Mouse (Mus musculus) spleen, adult 2 months (tissue): ENCODE results near the gene Kdm7a.

ENCODE experiments used
- CTCF ChIP-seq: fragments of 200-500 bp; IDR thresholded peaks from 2 replicates; pipeline ENCODE4 v1.5.1; 2011; ENCODE audit warnings: mild to moderate bottlenecking, inconsistent platforms; ENCODE audit not compliant: insufficient read depth, insufficient read length, insufficient replicate concordance; ENCODE audit errors: extremely low read depth
- POLR2A ChIP-seq: fragments of 200-500 bp; IDR thresholded peaks from 2 replicates; pipeline ENCODE4 v1.6.1; 2011; ENCODE audit warnings: low read depth, low read length, inconsistent platforms

DNA sequence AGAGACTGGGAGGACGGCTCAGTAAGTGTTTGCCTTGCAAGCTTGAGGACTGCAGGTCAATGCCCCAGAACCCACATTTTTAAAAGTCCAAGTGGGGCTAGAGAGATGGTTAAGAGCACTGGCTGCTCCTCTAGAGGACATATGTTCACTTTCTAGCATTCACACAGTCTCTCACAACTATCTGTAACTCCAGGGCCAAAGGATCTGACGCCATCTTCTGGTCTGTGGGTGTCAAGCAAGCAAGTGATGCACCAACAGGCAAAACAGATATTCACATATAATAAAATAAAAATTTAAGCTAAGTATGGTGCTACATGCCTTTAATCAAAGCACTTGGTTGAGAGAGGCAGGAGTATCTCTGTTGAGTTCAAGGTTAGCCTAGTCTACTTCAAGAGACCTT is 99.8 kb downstream of the Kdm7a start:
- TF ChIP-seq POLR2A (no peak), CTCF (no peak)
